ENCODE assay signal across 11 mouse cellular contexts in genomic region chr10:18470351-18471060, GRCm38 (mm10).
DNase-seq lines count a peak whose midpoint lies in the region; ATAC-seq and TF ChIP-seq lines count a peak whose summit lies in the region.
"Had no signal": no experiment of that assay in that cellular context is flagged by ENCODE, and none has a peak within 500 bp of the region (broad histone marks: within the 10 kb centered on the region; RNA-seq: fewer than 3 reads in every experiment).

No protein-coding gene starts in this region.

- H3K4me3 ChIP-seq in hindbrain, embryonic 10.5 days: peak overlapping the region; percentile 48
- H3K4me3 ChIP-seq in midbrain, embryonic 11.5 days (ENCODE audit: low read depth, low read length): peak overlapping the region; percentile 29
- no peak overlapping the region; the same call in 1 of the 2 replicates for H3K4me3 ChIP-seq in layer of hippocampus, adult 2 months
- no peak overlapping the region for H3K4me3 ChIP-seq in lung, postnatal 0 days (ENCODE audit: low read depth, low read length)

- TF ChIP-seq CTCF in brain, embryonic 14.5 days (IDR thresholded peaks at IDR 0.05; ENCODE audit: borderline replicate concordance, extremely low read depth, insufficient read depth, insufficient read length): no peak
- no peak for TF ChIP-seq CTCF in layer of hippocampus, adult 2 months (conservative IDR thresholded peaks at IDR 0.05)
- TF ChIP-seq CTCF in lung, postnatal 0 days (IDR thresholded peaks at IDR 0.05): no peak

- peak overlapping the region; percentile 54 for H3K9ac ChIP-seq in midbrain, embryonic 11.5 days (ENCODE audit: low read length)
- H3K9ac ChIP-seq in lung, postnatal 0 days (replicated peaks; ENCODE audit: low read depth): no peak overlapping the region
- H3K9ac ChIP-seq: liver, postnatal 0 days had no signal

- H3K4me1 ChIP-seq in hindbrain, embryonic 10.5 days (replicated peaks): peaks cover 54% of the 10 kb centered on the region
- peaks cover 26% of the 10 kb centered on the region for H3K4me1 ChIP-seq in midbrain, embryonic 11.5 days (ENCODE audit: control insufficient read depth, insufficient read depth, low read length)
- no peaks in the 10 kb centered on the region for H3K4me1 ChIP-seq in lung, postnatal 0 days (ENCODE audit: insufficient read depth, low read depth, low read length)

- H3K27me3 ChIP-seq in hindbrain, embryonic 10.5 days (ENCODE audit: insufficient read depth, poor library complexity, severe bottlenecking): no peaks in the 10 kb centered on the region
- peaks cover 14% of the 10 kb centered on the region for H3K27me3 ChIP-seq in midbrain, embryonic 11.5 days (ENCODE audit: control insufficient read depth, insufficient read depth, low read length)
- no peaks in the 10 kb centered on the region for H3K27me3 ChIP-seq in lung, postnatal 0 days (replicated peaks; ENCODE audit: insufficient read depth, low read length)

- no peaks in the 10 kb centered on the region for H3K9me3 ChIP-seq in hindbrain, embryonic 10.5 days
- no peaks in the 10 kb centered on the region for H3K9me3 ChIP-seq in midbrain, embryonic 11.5 days (ENCODE audit: control insufficient read depth, low read length)
- no peaks in the 10 kb centered on the region for H3K9me3 ChIP-seq in lung, postnatal 0 days (ENCODE audit: low read length)

- 0 out of 2 replicates have a peak, but pooled peaks have one; percentile 11 for TF ChIP-seq POLR2A in brain, embryonic 14.5 days (IDR thresholded peaks at IDR 0.05; ENCODE audit: borderline replicate concordance, extremely low read depth, insufficient read depth, insufficient read length, poor library complexity, severe bottlenecking)

- no peak for TF ChIP-seq EP300 in lung, postnatal 0 days (IDR thresholded peaks at IDR 0.05)

- ATAC-seq in midbrain, embryonic 11.5 days (ENCODE audit: low FRiP score): peak; percentile 64
- no peak for ATAC-seq in lung, postnatal 0 days

- peak; percentile 7 for DNase-seq in CD4-positive helper T cell, adult 2 months (ENCODE audit: low read depth, low spot score)
- DNase-seq in brain, embryonic 14.5 days (ENCODE audit: low read depth): peak; percentile 80
- DNase-seq in hindbrain, embryonic 10.5 days (ENCODE audit: low spot score): peak; percentile 42
- DNase-seq in midbrain, embryonic 11.5 days (ENCODE audit: low spot score, missing footprints): peak; percentile 94
- DNase-seq in layer of hippocampus, adult 2 months (ENCODE audit: low spot score in 2 of 2): no peak
- DNase-seq in frontal cortex, postnatal 25 days (ENCODE audit: low spot score in 2 of 2): no peak
- DNase-seq in urinary bladder, postnatal 25 days (ENCODE audit: low spot score): no peak
- DNase-seq in lung, postnatal 0 days (ENCODE audit: low spot score): no peak
- DNase-seq: adrenal gland, postnatal 36 days; layer of hippocampus, adult 9-11 months had no signal

- H3K27ac ChIP-seq in hindbrain, embryonic 10.5 days: peak overlapping the region; percentile 89
- peak overlapping the region; percentile 81 for H3K27ac ChIP-seq in midbrain, embryonic 11.5 days (ENCODE audit: low read depth, low read length)
- no peak overlapping the region for H3K27ac ChIP-seq in layer of hippocampus, adult 2 months
- no peak overlapping the region for H3K27ac ChIP-seq in lung, postnatal 0 days (ENCODE audit: low read length)

- WGBS in hindbrain, embryonic 10.5 days: 17% methylated on average over 20 of the region's 20 CpGs
- 8% methylated on average over 20 of the region's 20 CpGs for WGBS in midbrain, embryonic 11.5 days
- WGBS in lung, postnatal 0 days: 73% methylated on average over 20 of the region's 20 CpGs

- peaks cover 24% of the 10 kb centered on the region for H3K36me3 ChIP-seq in hindbrain, embryonic 10.5 days
- peaks cover 5% of the 10 kb centered on the region; the same call in 1 of the 2 replicates for H3K36me3 ChIP-seq in midbrain, embryonic 11.5 days (ENCODE audit: control insufficient read depth, insufficient read depth, low read length)
- no peaks in the 10 kb centered on the region for H3K36me3 ChIP-seq in lung, postnatal 0 days (ENCODE audit: insufficient read depth, low read length)

- H3K4me2 ChIP-seq in midbrain, embryonic 11.5 days: peak overlapping the region; percentile 58
- H3K4me2 ChIP-seq in lung, postnatal 0 days (replicated peaks; ENCODE audit: low read depth, low read length): no peak overlapping the region

Comparison
In these comparisons a context has a peak if more than half of its experiments do, and no peak if none do; other contexts are left out.
1. DNase-seq: peak in CD4-positive helper T cell, adult 2 months (single experiment), brain, embryonic 14.5 days (single experiment), hindbrain, embryonic 10.5 days (single experiment) and midbrain, embryonic 11.5 days (single experiment); none in layer of hippocampus, adult 2 months (0 of 2), frontal cortex, postnatal 25 days (0 of 2), urinary bladder, postnatal 25 days (single experiment) and lung, postnatal 0 days (single experiment).
2. H3K27ac ChIP-seq: peak in hindbrain, embryonic 10.5 days (single experiment) and midbrain, embryonic 11.5 days (single experiment); none in layer of hippocampus, adult 2 months (single experiment) and lung, postnatal 0 days (single experiment).
3. H3K4me3 ChIP-seq: peak in hindbrain, embryonic 10.5 days (single experiment) and midbrain, embryonic 11.5 days (single experiment); none in layer of hippocampus, adult 2 months (single experiment) and lung, postnatal 0 days (single experiment).